In genomic region chr2:117512551-117512950, GRCm38 (mm10) we compare ENCODE assay signal across 12 mouse cellular contexts.
DNase-seq lines count a peak whose midpoint lies in the region; ATAC-seq and TF ChIP-seq lines count a peak whose summit lies in the region.
"Had no signal": no experiment of that assay in that cellular context is flagged by ENCODE, and none has a peak within 500 bp of the region (broad histone marks: within the 10 kb centered on the region; RNA-seq: fewer than 3 reads in every experiment).

No protein-coding gene starts in this region.

- WGBS in kidney, postnatal 0 days = 42% methylated on average over 9 of the region's 9 CpGs
- WGBS in forebrain, embryonic 13.5 days = 85% methylated on average over 9 of the region's 9 CpGs
- WGBS in thymus, adult 2 months = 94% methylated on average over 9 of the region's 9 CpGs

- H3K4me3 ChIP-seq in kidney, postnatal 0 days (replicated peaks; ENCODE audit: low read depth, low read length) = no peak overlapping the region
- H3K4me3 ChIP-seq in forebrain, embryonic 13.5 days = no peak overlapping the region
- no peak overlapping the region for H3K4me3 ChIP-seq in thymus, adult 2 months (ENCODE audit: control insufficient read depth, insufficient read depth, low read length)
- H3K4me3 ChIP-seq: embryonic facial prominence, embryonic 13.5 days; neural tube, embryonic 13.5 days had no signal

- no peaks in the 10 kb centered on the region for H3K4me1 ChIP-seq in kidney, postnatal 0 days (replicated peaks; ENCODE audit: insufficient read depth, low read length)
- no peaks in the 10 kb centered on the region for H3K4me1 ChIP-seq in forebrain, embryonic 13.5 days
- H3K4me1 ChIP-seq in thymus, adult 2 months (replicated peaks; ENCODE audit: control insufficient read depth, insufficient read depth, low read length) = no peaks in the 10 kb centered on the region
- H3K4me1 ChIP-seq: embryonic facial prominence, embryonic 13.5 days; neural tube, embryonic 13.5 days had no signal

- H3K4me2 ChIP-seq in kidney, postnatal 0 days (ENCODE audit: low read length) = no peak overlapping the region
- no peak overlapping the region for H3K4me2 ChIP-seq in forebrain, embryonic 13.5 days
- H3K4me2 ChIP-seq: embryonic facial prominence, embryonic 13.5 days; neural tube, embryonic 13.5 days had no signal

- no peak for ATAC-seq in cerebellum, adult (ENCODE audit: insufficient number of reproducible peaks, low FRiP score, low TSS enrichment)
- ATAC-seq in kidney, postnatal 0 days (replicated peaks; ENCODE audit: low FRiP score, low read depth) = no peak
- ATAC-seq in forebrain, embryonic 13.5 days = no peak

- TF ChIP-seq POLR2A in thymus, adult 2 months (IDR thresholded peaks at IDR 0.05; ENCODE audit: control insufficient read depth, extremely low read depth, insufficient read depth, low read length, poor library complexity) = no peak

- H3K36me3 ChIP-seq in kidney, postnatal 0 days (ENCODE audit: insufficient read depth, low read length) = no peaks in the 10 kb centered on the region
- no peaks in the 10 kb centered on the region for H3K36me3 ChIP-seq in forebrain, embryonic 13.5 days (ENCODE audit: poor library complexity, severe bottlenecking)
- no peaks in the 10 kb centered on the region for H3K36me3 ChIP-seq in thymus, adult 2 months (ENCODE audit: control insufficient read depth, insufficient read depth, low read length)
- H3K36me3 ChIP-seq: embryonic facial prominence, embryonic 13.5 days; neural tube, embryonic 13.5 days had no signal

- H3K27me3 ChIP-seq in kidney, postnatal 0 days (ENCODE audit: insufficient read depth, low read length) = no peaks in the 10 kb centered on the region
- H3K27me3 ChIP-seq in forebrain, embryonic 13.5 days = no peaks in the 10 kb centered on the region
- no peaks in the 10 kb centered on the region for H3K27me3 ChIP-seq in thymus, adult 2 months (ENCODE audit: control insufficient read depth, insufficient read depth, low read length)
- H3K27me3 ChIP-seq: embryonic facial prominence, embryonic 13.5 days; neural tube, embryonic 13.5 days had no signal

- H3K9ac ChIP-seq in kidney, postnatal 0 days (ENCODE audit: low read depth, low read length) = no peak overlapping the region
- no peak overlapping the region for H3K9ac ChIP-seq in forebrain, embryonic 13.5 days
- H3K9ac ChIP-seq: embryonic facial prominence, embryonic 13.5 days; neural tube, embryonic 13.5 days had no signal

- TF ChIP-seq CTCF in kidney, postnatal 0 days (IDR thresholded peaks at IDR 0.05; ENCODE audit: low read depth) = no peak
- TF ChIP-seq CTCF in thymus, adult 2 months (IDR thresholded peaks at IDR 0.05; ENCODE audit: borderline replicate concordance, control insufficient read depth, extremely low read depth, insufficient read depth, low read length, poor library complexity) = no peak

- H3K27ac ChIP-seq in kidney, postnatal 0 days = no peak overlapping the region
- H3K27ac ChIP-seq in forebrain, embryonic 13.5 days = no peak overlapping the region
- H3K27ac ChIP-seq in thymus, adult 2 months (ENCODE audit: control insufficient read depth, insufficient read depth, low read length) = no peak overlapping the region
- H3K27ac ChIP-seq: embryonic facial prominence, embryonic 13.5 days; neural tube, embryonic 13.5 days had no signal

- no peaks in the 10 kb centered on the region for H3K9me3 ChIP-seq in kidney, postnatal 0 days (replicated peaks; ENCODE audit: low read length)
- H3K9me3 ChIP-seq in forebrain, embryonic 13.5 days (replicated peaks) = no peaks in the 10 kb centered on the region
- H3K9me3 ChIP-seq: embryonic facial prominence, embryonic 13.5 days; neural tube, embryonic 13.5 days had no signal

- DNase-seq in cerebellum, adult 11-12 months = peak; percentile 6
- DNase-seq in kidney, postnatal 0 days (ENCODE audit: low spot score) = peak; percentile 11
- DNase-seq in kidney, adult 9 months = no peak
- DNase-seq in cerebellum, postnatal 10 days = peak; percentile 42 to 59
- DNase-seq in lung, postnatal 14 days = peak; percentile 43
- no peak for DNase-seq in thymus, adult 2 months
- DNase-seq: liver; right cerebral cortex, postnatal 4 days had no signal

Comparison
In these comparisons a context has a peak if more than half of its experiments do, and no peak if none do; other contexts are left out.
1. DNase-seq: peak in cerebellum, adult 11-12 months (single experiment), kidney, postnatal 0 days (single experiment), cerebellum, postnatal 10 days (2 of 2) and lung, postnatal 14 days (single experiment); none in kidney, adult 9 months (single experiment) and thymus, adult 2 months (single experiment).